Mouse (Mus musculus): ENCODE measurements around the gene Ints11. TPM values are rescaled to one million over a fixed set of nuclear protein-coding genes. Genes with fewer than 3 reads are reported as not detected.

Ints11 gene
- polyA plus RNA-seq, 1 experiment from 2014 or later = 70.1 TPM

DNA sequence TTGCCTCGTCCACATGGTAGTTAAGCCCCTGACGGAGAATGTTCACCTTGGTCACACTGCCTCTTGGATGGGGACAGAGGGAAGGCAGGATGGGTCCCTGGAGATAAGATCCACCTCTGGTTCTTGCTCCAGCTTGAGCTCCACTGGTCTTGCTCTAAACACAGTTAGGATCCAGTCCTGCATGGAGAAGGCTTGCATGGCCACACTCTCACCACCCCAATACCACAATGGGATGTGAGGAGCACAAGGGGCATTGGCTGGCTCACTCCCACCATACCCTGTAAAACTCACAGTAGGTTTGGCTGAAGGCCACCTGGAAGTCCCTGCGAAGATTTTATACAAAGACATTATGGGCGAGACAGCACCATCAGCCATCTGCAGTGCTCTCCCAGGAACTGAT is 39.4 kb downstream of the Ints11 start:
- H3K9me3 ChIP-seq (ENCODE audit: control insufficient read depth, low read depth, low read length) = no peaks in the 10 kb centered on the region
- no peaks in the 10 kb centered on the region for H3K4me1 ChIP-seq (ENCODE audit: control insufficient read depth, insufficient read depth, low read length)
- H3K4me2 ChIP-seq (replicated peaks; ENCODE audit: low read depth, low read length) = no peak overlapping the region
- ATAC-seq (ENCODE audit: insufficient number of reproducible peaks, insufficient read depth, low FRiP score, low read depth) = no peak
- no peak overlapping the region for H3K4me3 ChIP-seq (ENCODE audit: low read depth, low read length)
- 87% methylated on average over 4 of the region's 4 CpGs for WGBS
- H3K36me3 ChIP-seq (ENCODE audit: control insufficient read depth, insufficient read depth, low read length) = peaks cover 15% of the 10 kb centered on the region
- no peak overlapping the region for H3K9ac ChIP-seq (replicated peaks; ENCODE audit: low read depth, low read length)
- H3K27me3 ChIP-seq (ENCODE audit: control insufficient read depth, insufficient read depth, low read length) = no peaks in the 10 kb centered on the region
- no peak overlapping the region for H3K27ac ChIP-seq (ENCODE audit: low read length)

DNA sequence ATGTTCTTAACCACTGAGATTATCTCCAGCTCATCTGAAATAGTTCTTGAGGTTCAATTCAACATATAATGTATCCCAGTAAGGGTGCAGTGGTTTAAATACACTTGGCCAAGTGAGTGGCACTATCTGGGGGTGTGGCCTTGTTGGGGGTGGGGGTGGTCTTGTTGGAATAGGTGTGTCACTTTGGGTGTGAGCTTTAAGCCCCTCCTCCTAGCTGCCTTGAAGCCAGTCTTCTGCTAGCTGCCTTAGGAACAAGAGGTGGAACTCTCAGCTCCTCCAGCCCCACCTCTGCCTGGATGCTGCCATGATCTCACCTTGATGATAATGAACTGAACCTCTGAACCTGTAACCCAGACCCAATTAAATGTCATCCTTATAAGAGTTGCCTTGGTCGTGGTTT is 62.7 kb downstream of the Ints11 start:
- Histone ChIP-seq H3K27ac (ENCODE audit: low read length) (no peak overlapping the region), H3K36me3 (ENCODE audit: control insufficient read depth, insufficient read depth, low read length) (no peaks in the 10 kb centered on the region), H3K9ac (replicated peaks; ENCODE audit: low read depth, low read length) (no peak overlapping the region), H3K9me3 (ENCODE audit: control insufficient read depth, low read depth, low read length) (no peaks in the 10 kb centered on the region), H3K4me2 (replicated peaks; ENCODE audit: low read depth, low read length) (no peak overlapping the region), H3K4me3 (ENCODE audit: low read depth, low read length) (no peak overlapping the region), H3K4me1 (ENCODE audit: control insufficient read depth, insufficient read depth, low read length) (no peaks in the 10 kb centered on the region), H3K27me3 (ENCODE audit: control insufficient read depth, insufficient read depth, low read length) (no peaks in the 10 kb centered on the region)
- 71% methylated on average over 1 of the region's 1 CpGs for whole genome bisulfite sequencing
- ATAC-seq (ENCODE audit: insufficient number of reproducible peaks, insufficient read depth, low FRiP score, low read depth) = no peak

Small RNA genes within 50 kb of the gene (microRNA-seq; reads per million reads assigned to microRNA genes)
- gene Gm22991 = not detected

Other genes starting within 250 kb of the Ints11 start
- gene Cdk11b, start 244.7 kb upstream of the Ints11 start, polyA plus RNA-seq (2014; fragmentation: Nextera tagmentation; extraction: Ambion mirVana) = 57.0 and 57.3 TPM in 2 replicates
- gene Gm10563, start 224.1 kb upstream of the Ints11 start, polyA plus RNA-seq (2014; fragmentation: Nextera tagmentation; extraction: Ambion mirVana) = not detected in 2 replicates
- gene Mmp23, start 216.2 kb upstream of the Ints11 start, polyA plus RNA-seq (2014; fragmentation: Nextera tagmentation; extraction: Ambion mirVana) = 25.0 and 26.3 TPM in 2 replicates
- 18.9 and 21.9 TPM in 2 replicates for gene Mib2, start 200.3 kb upstream of the Ints11 start, polyA plus RNA-seq (2014; fragmentation: Nextera tagmentation; extraction: Ambion mirVana)
- 3.1 and 3.2 TPM in 2 replicates for gene Fndc10, start 175.2 kb upstream of the Ints11 start, polyA plus RNA-seq (2014; fragmentation: Nextera tagmentation; extraction: Ambion mirVana)
- gene Ssu72, start 164.7 kb upstream of the Ints11 start, polyA plus RNA-seq (2014; fragmentation: Nextera tagmentation; extraction: Ambion mirVana) = 140 and 145 TPM in 2 replicates
- 0.56 TPM in 2 replicates for gene Tmem240, start 134.7 kb upstream of the Ints11 start, polyA plus RNA-seq (2014; fragmentation: Nextera tagmentation; extraction: Ambion mirVana)
- 89.1 and 90.9 TPM in 2 replicates for gene Atad3a, start 108.5 kb upstream of the Ints11 start, polyA plus RNA-seq (2014; fragmentation: Nextera tagmentation; extraction: Ambion mirVana)
- gene Vwa1, start 94.8 kb upstream of the Ints11 start, polyA plus RNA-seq (2014; fragmentation: Nextera tagmentation; extraction: Ambion mirVana) = 26.8 and 28.4 TPM in 2 replicates
- 0.54 and 0.81 TPM in 2 replicates for gene Tmem88b, start 83.7 kb upstream of the Ints11 start, polyA plus RNA-seq (2014; fragmentation: Nextera tagmentation; extraction: Ambion mirVana)
- gene Ankrd65, start 79.1 kb upstream of the Ints11 start, polyA plus RNA-seq (2014; fragmentation: Nextera tagmentation; extraction: Ambion mirVana) = 0.38 and 0.46 TPM in 2 replicates
- 209 and 211 TPM in 2 replicates for gene Mrpl20, start 66.7 kb upstream of the Ints11 start, polyA plus RNA-seq (2014; fragmentation: Nextera tagmentation; extraction: Ambion mirVana)
- 193 and 209 TPM in 2 replicates for gene Ccnl2, start 57.1 kb upstream of the Ints11 start, polyA plus RNA-seq (2014; fragmentation: Nextera tagmentation; extraction: Ambion mirVana)
- 125 and 132 TPM in 2 replicates for gene Aurkaip1, start 38.3 kb upstream of the Ints11 start, polyA plus RNA-seq (2014; fragmentation: Nextera tagmentation; extraction: Ambion mirVana)
- 91.5 and 96.7 TPM in 2 replicates for gene Mxra8, start 29.9 kb upstream of the Ints11 start, polyA plus RNA-seq (2014; fragmentation: Nextera tagmentation; extraction: Ambion mirVana)
- gene Dvl1, start 22.1 kb upstream of the Ints11 start, polyA plus RNA-seq (2014; fragmentation: Nextera tagmentation; extraction: Ambion mirVana) = 6.3 and 6.6 TPM in 2 replicates
- gene Tas1r3, start 6.2 kb upstream of the Ints11 start, polyA plus RNA-seq (2014; fragmentation: Nextera tagmentation; extraction: Ambion mirVana) = 0.32 and 0.35 TPM in 2 replicates
- gene Cptp, start 106 bp upstream of the Ints11 start, polyA plus RNA-seq (2014; fragmentation: Nextera tagmentation; extraction: Ambion mirVana) = 16.9 and 17.3 TPM in 2 replicates
- gene Pusl1, start 22.2 kb downstream of the Ints11 start, polyA plus RNA-seq (2014; fragmentation: Nextera tagmentation; extraction: Ambion mirVana) = 45.7 and 50.5 TPM in 2 replicates
- 16.0 and 19.4 TPM in 2 replicates for gene Acap3, start 22.3 kb downstream of the Ints11 start, polyA plus RNA-seq (2014; fragmentation: Nextera tagmentation; extraction: Ambion mirVana)
- 107 TPM in 2 replicates for gene Ube2j2, start 74.3 kb downstream of the Ints11 start, polyA plus RNA-seq (2014; fragmentation: Nextera tagmentation; extraction: Ambion mirVana)
- gene C1qtnf12, start 92.8 kb downstream of the Ints11 start, polyA plus RNA-seq (2014; fragmentation: Nextera tagmentation; extraction: Ambion mirVana) = 38.6 and 40.5 TPM in 2 replicates
- 18.6 and 18.9 TPM in 2 replicates for gene B3galt6, start 123.1 kb downstream of the Ints11 start, polyA plus RNA-seq (2014; fragmentation: Nextera tagmentation; extraction: Ambion mirVana)
- 163 and 171 TPM in 2 replicates for gene Sdf4, start 123.3 kb downstream of the Ints11 start, polyA plus RNA-seq (2014; fragmentation: Nextera tagmentation; extraction: Ambion mirVana)
- gene Tnfrsf4, start 144.3 kb downstream of the Ints11 start, polyA plus RNA-seq (2014; fragmentation: Nextera tagmentation; extraction: Ambion mirVana) = 0.34 and 0.41 TPM in 2 replicates
- 2.7 and 3.2 TPM in 2 replicates for gene Tnfrsf18, start 156.6 kb downstream of the Ints11 start, polyA plus RNA-seq (2014; fragmentation: Nextera tagmentation; extraction: Ambion mirVana)
- gene Ttll10, start 189.9 kb downstream of the Ints11 start, polyA plus RNA-seq (2014; fragmentation: Nextera tagmentation; extraction: Ambion mirVana) = 6.0 and 6.2 TPM in 2 replicates
- 35.9 and 38.4 TPM in 2 replicates for gene 9430015G10Rik, start 240.4 kb downstream of the Ints11 start, polyA plus RNA-seq (2014; fragmentation: Nextera tagmentation; extraction: Ambion mirVana)

Measured in stomach, embryonic 14.5 days (tissue).